Mouse (Mus musculus) hindbrain, embryonic 16.5 days (tissue): ENCODE data around the gene Hist1h3c. TPM values are rescaled to one million over a fixed set of nuclear protein-coding genes. Genes with fewer than 3 reads are reported as not detected.
"Not testable (repeated sequence)": the region's sequence is repeated elsewhere in the genome, so short reads cannot be mapped to it uniquely, and the experiment has no call there.

Source experiments
- ATAC-seq: fragments of 200-750 bp; cut with Nextera tagmentation; 2 replicates; pipeline ENCODE4 v1.8.0; 2017; ENCODE audit warnings: moderate TSS enrichment, moderate library complexity
- H3K27ac ChIP-seq: fragments of 300-500 bp; sonication (generic); 2 replicates; pipeline ENCODE4 v1.5.1; 2014; ENCODE audit warnings: low read depth, mild to moderate bottlenecking, control low read depth, low read length, moderate library complexity
- H3K27me3 ChIP-seq: fragments of 300-500 bp; sonication (generic); replicated peaks from 2 replicates; pipeline ENCODE4 v1.6.1; 2014; ENCODE audit warnings: low read length; ENCODE audit not compliant: control insufficient read depth, insufficient read depth
- H3K36me3 ChIP-seq: fragments of 300-500 bp; sonication (generic); 2 replicates; pipeline ENCODE4 v1.6.1; 2014; ENCODE audit warnings: mild to moderate bottlenecking, low read length, moderate library complexity, mixed read lengths; ENCODE audit not compliant: control insufficient read depth, insufficient read depth
- H3K4me1 ChIP-seq: fragments of 300-500 bp; sonication (generic); 2 replicates; pipeline ENCODE4 v1.6.1; 2014; ENCODE audit warnings: low read depth, low read length; ENCODE audit not compliant: control insufficient read depth, insufficient read depth
- H3K4me2 ChIP-seq: fragments of 300-500 bp; sonication (generic); 2 replicates; pipeline ENCODE4 v1.6.1; 2014; ENCODE audit warnings: mild to moderate bottlenecking, low read length, control low read depth, moderate library complexity
- H3K4me3 ChIP-seq: fragments of 300-500 bp; sonication (generic); 2 replicates; pipeline ENCODE4 v1.5.1; 2014; ENCODE audit warnings: mild to moderate bottlenecking, low read length, control low read depth, moderate library complexity
- H3K9ac ChIP-seq: fragments of 300-500 bp; sonication (generic); 2 replicates; pipeline ENCODE4 v1.6.1; 2014; ENCODE audit warnings: low read depth, mild to moderate bottlenecking, control low read depth, low read length, moderate library complexity
- H3K9me3 ChIP-seq: fragments of 300-500 bp; sonication (generic); 2 replicates; pipeline ENCODE4 v1.6.1; 2014; ENCODE audit warnings: mild to moderate bottlenecking, low read length, moderate library complexity; ENCODE audit not compliant: control insufficient read depth
- WGBS: fragments of 180-500 bp; shearing (Covaris S2); extraction: QIAGEN DNeasy Blood & Tissue Kit; methylation state at CpG from one replicate; pipeline ENCODE4 v1.1.7; 2014; 5-methylcytosine and 5-hydroxymethylcytosine counted together
- polyA plus RNA-seq: library from polyadenylated mRNA; unstranded; fragments of >200 nt; fragmentation: Nextera tagmentation; extraction: Ambion mirVana; gene quantifications from 2 replicates; pipeline ENCODE4 v1.2.1, GENCODE M21; 2015

Hist1h3c gene
- polyA plus RNA-seq, 1 experiment from 2014 or later = 0.70 TPM

DNA sequence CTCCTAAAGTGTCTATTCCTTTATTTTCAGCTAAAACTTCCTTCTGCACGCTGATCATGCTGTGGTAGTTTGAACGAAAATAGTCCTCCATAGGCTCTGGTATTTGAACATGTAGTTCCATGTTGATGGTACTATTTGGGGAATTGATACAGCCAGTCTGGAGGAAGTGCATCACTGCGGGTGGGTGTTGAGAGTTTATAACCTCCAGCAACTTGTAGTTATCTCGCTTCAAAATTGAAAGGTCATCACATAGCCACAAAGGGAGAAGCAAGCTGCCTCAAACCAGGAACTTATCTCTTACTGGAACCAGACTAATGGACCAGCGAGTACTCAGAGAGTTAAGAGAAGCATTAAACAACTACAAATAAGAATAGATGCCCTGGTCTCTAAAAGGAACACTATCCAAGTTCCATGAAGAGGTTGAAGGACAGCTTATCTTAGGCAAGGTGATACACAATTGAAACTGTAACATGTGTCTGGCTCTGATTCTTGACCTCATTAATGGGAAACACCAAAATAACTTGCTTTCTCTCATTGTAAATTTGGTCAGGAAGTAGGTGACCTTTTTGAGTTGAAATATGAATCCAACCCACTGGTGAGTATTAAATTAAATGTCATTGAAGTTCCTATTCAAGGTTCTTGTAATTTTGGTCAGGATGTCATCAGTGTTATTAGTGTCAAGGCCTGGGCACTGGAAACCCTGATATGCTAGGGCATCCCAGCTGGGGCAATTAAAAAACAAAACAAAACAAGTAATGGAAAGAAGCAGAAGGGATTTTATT is 28.9 kb downstream of the Hist1h3c start:
- H3K27me3 ChIP-seq = no peaks in the 10 kb centered on the region

GRCm38 (mm10) chr13:23710374-23711089 is 34.9 kb downstream of the Hist1h3c start, which contains the start of gene Hfe:
TSS of gene Hfe (minus strand) at chr13:23710854.
- 0 out of 2 replicates have a peak, but pooled peaks cover 3% of the 10 kb centered on the region for H3K27me3 ChIP-seq
- H3K4me3 ChIP-seq = peak within 1 kb of the TSS; percentile 38
- H3K4me1 ChIP-seq = peaks cover 6% of the 10 kb centered on the region
- 2% methylated on average over 17 of the region's 17 CpGs for whole genome bisulfite sequencing
- H3K4me2 ChIP-seq = peak within 1 kb of the TSS; percentile 76
- H3K27ac ChIP-seq = peak within 1 kb of the TSS; percentile 34; the same call in 1 of the 2 replicates
- H3K36me3 ChIP-seq = no peaks in the 10 kb centered on the region
- ATAC-seq = peak; percentile 75; the same call in 1 of the 2 replicates
- peak within 1 kb of the TSS; percentile 61 for H3K9ac ChIP-seq
- no peaks in the 10 kb centered on the region for H3K9me3 ChIP-seq

More for the DNA sequence above, 28.9 kb downstream of the Hist1h3c start:
- Histone ChIP-seq H3K27ac (no peak overlapping the region), H3K9ac (no peak overlapping the region), H3K9me3 (no peaks in the 10 kb centered on the region), H3K4me1 (no peaks in the 10 kb centered on the region), H3K36me3 (no peaks in the 10 kb centered on the region), H3K4me2 (no peak overlapping the region), H3K4me3 (no peak overlapping the region)
- WGBS = 88% methylated on average over 5 of the region's 5 CpGs
- ATAC-seq = no peak

DNA sequence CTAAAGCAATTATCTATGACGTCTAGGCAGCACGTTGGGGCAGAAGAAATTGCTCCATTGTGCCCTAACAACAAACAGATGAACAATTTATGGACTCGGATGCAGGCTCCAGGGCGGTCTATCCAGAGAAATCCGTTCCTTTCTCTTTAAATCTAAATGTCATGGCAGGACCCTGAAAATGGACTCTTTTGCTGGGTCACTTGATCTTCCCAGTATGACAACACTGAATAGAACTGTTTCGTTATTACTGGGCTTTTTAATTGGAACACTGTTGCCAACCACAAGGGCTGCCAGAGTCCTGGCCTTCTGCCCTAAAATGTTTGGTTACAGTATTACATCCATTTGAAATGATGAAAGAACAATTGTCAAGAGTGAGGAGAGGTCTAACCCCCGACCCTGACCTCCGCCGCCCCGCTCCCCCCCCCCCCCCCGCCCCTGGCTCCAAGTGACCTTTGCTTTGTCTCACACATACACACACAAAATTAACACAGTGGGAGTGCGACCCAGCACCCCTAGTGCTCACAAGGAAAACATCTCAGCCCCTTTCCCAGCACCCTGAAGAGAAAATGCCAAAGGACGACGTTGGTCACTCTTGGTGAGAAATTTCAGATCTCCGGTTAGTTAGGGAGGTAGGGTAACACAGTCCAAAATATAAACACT is 35.6 kb downstream of the Hist1h3c start:
- Histone ChIP-seq H3K27ac (peak overlapping the region; percentile 34; the same call in 1 of the 2 replicates), H3K4me1 (peaks cover 6% of the 10 kb centered on the region), H3K4me3 (peak overlapping the region; percentile 38), H3K9ac (peak overlapping the region; percentile 61), H3K4me2 (peak overlapping the region; percentile 76), H3K9me3 (no peaks in the 10 kb centered on the region), H3K36me3 (no peaks in the 10 kb centered on the region), H3K27me3 (0 out of 2 replicates have a peak, but pooled peaks cover 3% of the 10 kb centered on the region)
- ATAC-seq = no peak
- WGBS = 8% methylated on average over 15 of the region's 15 CpGs

DNA sequence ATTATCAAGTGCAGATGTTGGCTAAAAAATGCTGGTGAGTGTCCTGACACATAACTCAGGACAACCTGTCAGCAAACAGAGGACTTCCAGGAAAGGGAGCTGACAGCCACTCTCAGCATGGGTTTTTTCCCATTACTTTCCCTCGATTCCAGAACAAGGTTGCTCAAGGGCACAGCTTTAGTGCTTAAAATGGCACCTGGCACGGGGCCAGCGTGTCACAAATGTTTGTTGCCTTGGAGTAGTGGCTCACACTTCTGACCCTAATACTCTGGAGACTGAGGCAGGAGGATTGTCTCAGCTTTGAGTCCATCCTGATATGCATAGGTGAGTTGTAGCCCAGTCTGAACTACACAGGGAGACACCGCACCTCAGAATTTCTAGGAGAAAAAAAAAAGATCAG is 36.7 kb downstream of the Hist1h3c start:
- no peak overlapping the region for H3K4me3 ChIP-seq
- no peak overlapping the region for H3K27ac ChIP-seq
- H3K27me3 ChIP-seq = 0 out of 2 replicates have a peak, but pooled peaks cover 3% of the 10 kb centered on the region
- H3K4me2 ChIP-seq = no peak overlapping the region
- no peak for ATAC-seq
- WGBS = 78% methylated on average over 4 of the region's 4 CpGs
- H3K36me3 ChIP-seq = no peaks in the 10 kb centered on the region
- no peaks in the 10 kb centered on the region for H3K9me3 ChIP-seq
- H3K4me1 ChIP-seq = peaks cover 6% of the 10 kb centered on the region
- H3K9ac ChIP-seq = no peak overlapping the region

DNA sequence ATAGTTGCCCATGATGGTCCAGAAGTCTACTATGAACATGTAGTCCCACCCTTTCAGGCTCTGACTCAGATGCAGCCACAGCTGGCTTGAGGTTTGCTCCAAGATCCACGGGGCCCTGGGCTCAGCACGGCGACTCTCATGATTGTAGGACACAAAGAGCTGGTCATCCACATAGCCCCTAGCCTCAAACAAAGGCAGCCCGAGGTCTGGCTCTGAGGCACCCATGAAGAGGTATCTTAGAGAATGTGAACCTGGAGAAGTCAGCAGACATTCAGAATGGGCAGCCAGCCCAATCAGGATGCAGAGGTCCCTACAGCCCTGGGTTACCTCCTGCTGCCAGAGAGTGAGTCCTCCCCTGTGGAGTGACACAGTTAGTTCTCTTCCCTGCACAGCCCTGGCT is 37.4 kb downstream of the Hist1h3c start:
- Histone ChIP-seq H3K4me2 (no peak overlapping the region), H3K4me1 (peaks cover 6% of the 10 kb centered on the region), H3K9me3 (no peaks in the 10 kb centered on the region), H3K9ac (no peak overlapping the region), H3K36me3 (no peaks in the 10 kb centered on the region), H3K27me3 (0 out of 2 replicates have a peak, but pooled peaks cover 3% of the 10 kb centered on the region), H3K27ac (no peak overlapping the region), H3K4me3 (no peak overlapping the region)
- no peak for ATAC-seq
- WGBS = 90% methylated on average over 4 of the region's 4 CpGs

DNA sequence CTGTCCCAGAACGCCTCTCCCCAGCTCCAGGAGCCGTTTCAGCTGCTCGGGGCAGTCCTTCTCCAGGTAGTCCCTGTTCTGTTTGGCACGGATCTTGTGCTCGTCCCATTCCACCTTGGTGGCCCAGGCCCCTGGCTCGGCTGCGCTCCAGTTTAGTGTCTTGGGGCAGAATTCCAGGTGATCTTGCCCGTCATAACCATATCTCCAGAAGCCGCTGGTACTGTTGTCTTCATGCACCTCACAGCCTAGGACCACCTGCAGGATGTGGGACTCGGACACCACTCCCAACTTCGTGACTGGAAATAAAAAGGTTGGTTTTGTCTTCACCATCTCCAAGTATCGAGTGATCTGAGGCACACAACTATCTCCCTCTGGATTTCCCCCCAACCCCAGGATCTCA is 38.6 kb downstream of the Hist1h3c start:
- H3K4me3 ChIP-seq = no peak overlapping the region
- H3K4me1 ChIP-seq = peaks cover 6% of the 10 kb centered on the region
- 0 out of 2 replicates have a peak, but pooled peaks cover 3% of the 10 kb centered on the region for H3K27me3 ChIP-seq
- WGBS = 94% methylated on average over 12 of the region's 12 CpGs
- no peaks in the 10 kb centered on the region for H3K36me3 ChIP-seq
- H3K9me3 ChIP-seq = no peaks in the 10 kb centered on the region
- ATAC-seq = no peak
- H3K4me2 ChIP-seq = no peak overlapping the region
- H3K27ac ChIP-seq = no peak overlapping the region
- no peak overlapping the region for H3K9ac ChIP-seq

- no peaks in the 10 kb centered on the region for H3K27me3 ChIP-seq
- H3K9ac ChIP-seq = no peak overlapping the region
- no peak overlapping the region for H3K27ac ChIP-seq
- H3K4me1 ChIP-seq = peaks cover 6% of the 10 kb centered on the region
- no peak overlapping the region for H3K4me2 ChIP-seq
- no peak for ATAC-seq
- 95% methylated on average over 7 of the region's 7 CpGs for WGBS
- H3K9me3 ChIP-seq = no peaks in the 10 kb centered on the region
- H3K36me3 ChIP-seq = no peaks in the 10 kb centered on the region
- no peak overlapping the region for H3K4me3 ChIP-seq
These were observed 39.5 kb downstream of the Hist1h3c start for GRCm38 (mm10) chr13:23705751-23706356.

DNA sequence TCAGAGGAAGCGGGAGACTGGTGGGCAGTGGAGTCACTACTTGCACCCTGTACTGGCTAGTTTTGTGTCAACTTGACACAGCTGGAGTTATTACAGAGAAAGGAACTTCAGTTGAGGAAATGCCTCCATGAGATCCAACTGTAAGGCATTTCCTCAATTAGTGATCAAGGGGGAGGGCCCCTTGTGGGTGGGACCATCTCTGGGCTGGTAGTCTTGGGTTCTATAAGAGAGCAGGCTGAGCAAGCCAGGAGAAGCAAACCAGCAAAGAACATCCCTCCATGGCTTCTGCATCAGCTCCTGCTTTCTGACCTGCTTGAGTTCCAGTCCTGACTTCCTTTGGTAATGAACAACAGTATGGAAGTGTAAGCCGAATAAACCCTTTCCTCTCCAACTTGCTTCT is 42.6 kb downstream of the Hist1h3c start:
- not testable (repeated sequence) for H3K4me3 ChIP-seq, H3K4me1 ChIP-seq, H3K4me2 ChIP-seq, H3K9ac ChIP-seq, H3K27ac ChIP-seq, H3K36me3 ChIP-seq, ATAC-seq, H3K27me3 ChIP-seq, H3K9me3 ChIP-seq
- WGBS = 89% methylated on average over 2 of the region's 2 CpGs
